Comparison of ENCODE assay signal across 14 mouse cellular contexts in genomic region chr11:118897114-118897841, GRCm38 (mm10). TPM values are rescaled to one million over a fixed set of nuclear protein-coding genes. Genes with fewer than 3 reads are reported as not detected.
DNase-seq lines count a peak whose midpoint lies in the region; ATAC-seq lines count a peak whose summit lies in the region.
"Had no signal": no experiment of that assay in that cellular context is flagged by ENCODE, and none has a peak within 500 bp of the region (broad histone marks: within the 10 kb centered on the region; RNA-seq: fewer than 3 reads in every experiment).

No protein-coding gene starts in this region.

- H3K4me2 ChIP-seq in midbrain, embryonic 16.5 days (ENCODE audit: low read length), result peak overlapping the region; percentile 0; the same call in 1 of the 2 replicates
- no peak overlapping the region for H3K4me2 ChIP-seq in liver, embryonic 11.5 days

- intact Hi-C loops in gastrocnemius, postnatal 14 days (cut with DNase I; ENCODE audit: low total_unique reads), result no loop called here

- H3K9ac ChIP-seq in midbrain, embryonic 16.5 days (ENCODE audit: low read depth, low read length), result peak overlapping the region; percentile 12
- H3K9ac ChIP-seq in liver, embryonic 11.5 days (ENCODE audit: low read depth, low read length), result no peak overlapping the region

- no peaks in the 10 kb centered on the region for H3K36me3 ChIP-seq in hindbrain, embryonic 10.5 days
- H3K36me3 ChIP-seq in midbrain, embryonic 16.5 days (ENCODE audit: control insufficient read depth, insufficient read depth, low read length), result no peaks in the 10 kb centered on the region
- H3K36me3 ChIP-seq in liver, embryonic 11.5 days (ENCODE audit: control insufficient read depth, insufficient read depth, low read length), result no peaks in the 10 kb centered on the region

- peak; percentile 44; the same call in 1 of the 2 replicates for ATAC-seq in midbrain, embryonic 16.5 days
- no peak for ATAC-seq in liver, embryonic 11.5 days (replicated peaks; ENCODE audit: low FRiP score)
- ATAC-seq: lung, postnatal 0 days had no signal

- DNase-seq in cerebellum, adult 11-12 months, result peak; percentile 69
- DNase-seq in cerebellum, postnatal 4 days (ENCODE audit: low spot score in 2 of 2), result no peak
- peak; percentile 48 to 60 for DNase-seq in cerebellum, postnatal 10 days
- DNase-seq in hindbrain, embryonic 10.5 days (ENCODE audit: low spot score), result no peak
- no peak for DNase-seq in gastrocnemius, postnatal 14 days
- no peak for DNase-seq in liver, embryonic 11.5 days (ENCODE audit: low spot score)
- DNase-seq in embryo, embryonic 11 days, result no peak
- DNase-seq: heart, adult 11 months; heart, postnatal 4 days; kidney, postnatal 10 days; right cerebral cortex, postnatal 14 days had no signal

- peaks cover 25% of the 10 kb centered on the region for H3K27me3 ChIP-seq in hindbrain, embryonic 10.5 days (ENCODE audit: insufficient read depth, poor library complexity, severe bottlenecking)
- no peaks in the 10 kb centered on the region for H3K27me3 ChIP-seq in midbrain, embryonic 16.5 days (ENCODE audit: control insufficient read depth, insufficient read depth, low read depth, low read length)
- H3K27me3 ChIP-seq in liver, embryonic 11.5 days (replicated peaks; ENCODE audit: control insufficient read depth, insufficient read depth, low read length), result no peaks in the 10 kb centered on the region; the same call in 1 of the 2 replicates

- H3K9me3 ChIP-seq in hindbrain, embryonic 10.5 days, result no peaks in the 10 kb centered on the region
- H3K9me3 ChIP-seq in midbrain, embryonic 16.5 days (replicated peaks; ENCODE audit: control insufficient read depth, low read length, poor library complexity, severe bottlenecking), result no peaks in the 10 kb centered on the region
- no peaks in the 10 kb centered on the region for H3K9me3 ChIP-seq in liver, embryonic 11.5 days (ENCODE audit: control insufficient read depth, low read length)

- H3K4me1 ChIP-seq in hindbrain, embryonic 10.5 days (replicated peaks), result peaks cover 54% of the 10 kb centered on the region
- H3K4me1 ChIP-seq in midbrain, embryonic 16.5 days (ENCODE audit: control insufficient read depth, insufficient read depth, low read length), result peaks cover 33% of the 10 kb centered on the region
- H3K4me1 ChIP-seq in liver, embryonic 11.5 days (replicated peaks; ENCODE audit: control insufficient read depth, insufficient read depth, low read length), result no peaks in the 10 kb centered on the region

- WGBS in hindbrain, embryonic 10.5 days, result 59% methylated on average over 21 of the region's 21 CpGs
- 18% methylated on average over 21 of the region's 21 CpGs for WGBS in midbrain, embryonic 16.5 days
- 81% methylated on average over 21 of the region's 21 CpGs for WGBS in liver, embryonic 11.5 days

- H3K27ac ChIP-seq in hindbrain, embryonic 10.5 days, result peak overlapping the region; percentile 72
- H3K27ac ChIP-seq in midbrain, embryonic 16.5 days (ENCODE audit: low read length), result peak overlapping the region; percentile 40
- no peak overlapping the region for H3K27ac ChIP-seq in liver, embryonic 11.5 days (ENCODE audit: low read depth, low read length)

- H3K4me3 ChIP-seq in hindbrain, embryonic 10.5 days, result no peak overlapping the region
- H3K4me3 ChIP-seq in midbrain, embryonic 16.5 days (ENCODE audit: low read depth, low read length), result no peak overlapping the region
- H3K4me3 ChIP-seq in liver, embryonic 11.5 days (ENCODE audit: low read depth, low read length), result no peak overlapping the region

RNA-seq across cellular contexts. Expression of gene Rbfox3, which starts 14.1 kb away (rescaled TPM):
- 5.8 and 11.7 TPM in 2 replicates for polyA plus RNA-seq in hindbrain, embryonic 10.5 days (2016; fragmentation: Nextera tagmentation; extraction: Ambion mirVana)
- 49.1 and 54.9 TPM in 2 replicates for polyA plus RNA-seq in midbrain, embryonic 16.5 days (2015; fragmentation: Nextera tagmentation; extraction: Ambion mirVana)
- under 1 TPM; 0.20 to 0.27 TPM for total RNA-seq in gastrocnemius, postnatal 14 days (2021)
- polyA plus RNA-seq in liver, embryonic 11.5 days (2014; fragmentation: Nextera tagmentation; extraction: Ambion mirVana), result 1.1 and 1.3 TPM in 2 replicates
- total RNA-seq: MEL had no signal

Comparison
In these comparisons a context has a peak if more than half of its experiments do, and no peak if none do; other contexts are left out.
1. DNase-seq: peak in cerebellum, adult 11-12 months (single experiment) and cerebellum, postnatal 10 days (2 of 2); none in cerebellum, postnatal 4 days (0 of 2), hindbrain, embryonic 10.5 days (single experiment), gastrocnemius, postnatal 14 days (single experiment), liver, embryonic 11.5 days (single experiment) and embryo, embryonic 11 days (single experiment).